Mouse (Mus musculus) limb, embryonic 12.5 days (tissue): ENCODE data around the gene Gpr108. TPM values are rescaled to one million over a fixed set of nuclear protein-coding genes. Genes with fewer than 3 reads are reported as not detected.

Source experiments
- ATAC-seq: fragments of 200-750 bp; cut with Nextera tagmentation; 2 replicates; pipeline ENCODE4 v1.8.0; 2017; ENCODE audit warnings: low read depth, moderate TSS enrichment; ENCODE audit not compliant: insufficient number of reproducible peaks, insufficient read depth, low FRiP score, low TSS enrichment
- H3K27ac ChIP-seq: fragments of 300-500 bp; sonication (generic); 2 replicates; pipeline ENCODE4 v1.5.1; 2016; ENCODE audit warnings: mild to moderate bottlenecking, moderate library complexity
- H3K27me3 ChIP-seq: fragments of 300-500 bp; sonication (generic); 2 replicates; pipeline ENCODE4 v1.6.1; 2016; ENCODE audit warnings: mild to moderate bottlenecking, moderate library complexity
- H3K36me3 ChIP-seq: fragments of 300-500 bp; sonication (generic); 2 replicates; pipeline ENCODE4 v1.6.1; 2016; ENCODE audit warnings: mild to moderate bottlenecking, moderate library complexity
- H3K4me1 ChIP-seq: fragments of 300-500 bp; sonication (generic); replicated peaks from 2 replicates; pipeline ENCODE4 v1.6.1; 2016
- H3K4me2 ChIP-seq: fragments of 300-500 bp; sonication (generic); 2 replicates; pipeline ENCODE4 v1.6.1; 2016; ENCODE audit warnings: mild to moderate bottlenecking, moderate library complexity
- H3K4me3 ChIP-seq: fragments of 300-500 bp; sonication (generic); replicated peaks from 2 replicates; pipeline ENCODE4 v1.5.1; 2016; ENCODE audit warnings: mild to moderate bottlenecking
- H3K9ac ChIP-seq: fragments of 300-500 bp; sonication (generic); replicated peaks from 2 replicates; pipeline ENCODE4 v1.6.1; 2016; ENCODE audit warnings: mild to moderate bottlenecking, moderate library complexity
- H3K9me3 ChIP-seq: fragments of 300-500 bp; sonication (generic); 2 replicates; pipeline ENCODE4 v1.6.1; 2016; ENCODE audit warnings: mild to moderate bottlenecking, moderate library complexity
- WGBS: fragments of 180-500 bp; shearing (Covaris S2); methylation state at CpG from one replicate; pipeline ENCODE4 v1.1.7; 2016; 5-methylcytosine and 5-hydroxymethylcytosine counted together
- microRNA-seq: library from miRNA; unstranded; fragments of <30 nt; microRNA quantifications from one replicate; pipeline ENCODE4, GENCODE M21; 2017
- polyA plus RNA-seq: library from polyadenylated mRNA; unstranded; fragments of >200 nt; fragmentation: Nextera tagmentation; extraction: Ambion mirVana; gene quantifications from 2 replicates; pipeline ENCODE4 v1.2.1, GENCODE M21; 2016

Gene Gpr108
- polyA plus RNA-seq, 1 experiment from 2014 or later, result 30.0 TPM

GRCm38 (mm10) chr17:57207938-57208337 is 40.3 kb downstream of the Gpr108 start:
- no peak overlapping the region for H3K4me2 ChIP-seq
- 85% methylated on average over 3 of the region's 3 CpGs for WGBS
- ATAC-seq, result no peak
- no peaks in the 10 kb centered on the region for H3K4me1 ChIP-seq
- H3K4me3 ChIP-seq, result no peak overlapping the region
- no peaks in the 10 kb centered on the region for H3K36me3 ChIP-seq
- H3K27ac ChIP-seq, result no peak overlapping the region
- H3K9ac ChIP-seq, result no peak overlapping the region
- no peaks in the 10 kb centered on the region for H3K27me3 ChIP-seq
- 0 out of 2 replicates have a peak, but pooled peaks cover 3% of the 10 kb centered on the region for H3K9me3 ChIP-seq

DNA sequence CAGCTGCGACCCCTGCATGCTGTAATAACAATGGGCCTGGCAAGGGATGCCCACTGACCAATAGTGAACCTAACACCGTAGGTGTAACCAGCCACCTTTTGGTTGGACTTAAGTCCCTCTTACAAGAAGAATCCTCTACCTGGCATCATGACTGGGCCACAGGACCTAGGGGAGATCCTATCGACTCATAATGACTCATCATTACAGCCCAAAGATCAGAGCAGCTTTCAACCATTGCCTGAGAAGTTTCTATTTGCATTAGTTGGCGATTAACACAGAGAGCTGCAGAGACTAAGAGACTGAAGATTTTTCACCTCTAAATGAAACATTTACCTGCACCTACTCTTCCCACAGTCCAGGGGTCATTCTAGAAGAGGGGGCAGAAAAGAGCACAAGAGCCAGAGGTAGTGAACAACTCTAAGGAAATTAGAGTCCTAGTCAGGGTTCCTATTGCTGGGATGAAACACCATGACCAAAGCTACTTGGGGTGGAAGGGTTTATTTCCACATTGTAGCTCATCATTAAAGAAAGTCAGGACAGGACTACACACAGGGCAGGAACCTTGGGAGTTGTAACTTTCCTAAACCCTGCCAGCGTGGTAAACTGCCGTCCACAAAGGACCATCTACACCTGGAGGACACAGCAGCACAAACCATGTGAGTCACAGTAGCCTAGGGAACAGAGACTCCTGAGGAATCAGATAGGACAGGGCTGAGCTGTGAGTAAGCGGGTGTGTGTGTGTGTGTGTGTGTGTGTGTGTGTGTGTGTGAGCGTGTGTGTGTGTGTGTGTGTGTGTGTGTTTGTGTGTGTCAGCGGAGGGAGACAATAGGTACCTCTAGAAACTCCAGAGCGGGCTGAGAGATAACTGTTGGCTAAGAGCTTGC is 46.2 kb downstream of the Gpr108 start:
- H3K4me2 ChIP-seq, result no peak overlapping the region
- no peak overlapping the region for H3K27ac ChIP-seq
- WGBS, result 81% methylated on average over 10 of the region's 10 CpGs
- no peaks in the 10 kb centered on the region for H3K36me3 ChIP-seq
- ATAC-seq, result no peak
- no peak overlapping the region for H3K4me3 ChIP-seq
- H3K27me3 ChIP-seq, result no peaks in the 10 kb centered on the region
- no peaks in the 10 kb centered on the region for H3K4me1 ChIP-seq
- no peaks in the 10 kb centered on the region for H3K9me3 ChIP-seq
- no peak overlapping the region for H3K9ac ChIP-seq

DNA sequence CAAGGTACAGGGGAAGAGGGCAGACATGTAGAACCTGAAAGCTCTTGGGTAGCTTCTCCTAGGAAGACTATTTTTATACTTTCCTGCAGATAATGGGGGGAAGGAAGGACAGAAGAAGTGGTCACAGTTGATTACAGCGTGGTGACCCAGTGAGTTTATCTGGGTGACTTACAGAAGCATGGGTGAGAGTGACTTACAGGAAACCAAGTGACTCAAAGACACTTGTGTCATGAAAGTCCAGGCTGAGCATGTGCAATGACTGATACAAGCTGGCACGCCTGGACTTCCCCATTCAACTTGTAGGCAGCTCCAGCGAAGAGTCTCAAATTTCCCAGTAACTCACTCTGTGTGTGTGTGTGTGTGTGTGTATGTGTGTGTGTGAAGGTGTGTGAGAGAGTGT is 50.0 kb downstream of the Gpr108 start:
- WGBS, result 83% methylated on average over 3 of the region's 3 CpGs
- no peak overlapping the region for H3K4me3 ChIP-seq
- no peaks in the 10 kb centered on the region for H3K4me1 ChIP-seq
- no peaks in the 10 kb centered on the region for H3K36me3 ChIP-seq
- H3K27ac ChIP-seq, result no peak overlapping the region
- H3K9ac ChIP-seq, result no peak overlapping the region
- H3K27me3 ChIP-seq, result no peaks in the 10 kb centered on the region
- H3K9me3 ChIP-seq, result no peaks in the 10 kb centered on the region
- H3K4me2 ChIP-seq, result no peak overlapping the region
- ATAC-seq, result no peak

GRCm38 (mm10) chr17:57195326-57196010 is 52.8 kb downstream of the Gpr108 start:
- no peak for ATAC-seq
- H3K27me3 ChIP-seq, result peaks cover 4% of the 10 kb centered on the region; the same call in 1 of the 2 replicates
- no peak overlapping the region for H3K4me2 ChIP-seq
- no peaks in the 10 kb centered on the region for H3K9me3 ChIP-seq
- H3K27ac ChIP-seq, result no peak overlapping the region
- H3K36me3 ChIP-seq, result no peaks in the 10 kb centered on the region
- H3K9ac ChIP-seq, result no peak overlapping the region
- 68% methylated on average over 8 of the region's 8 CpGs for WGBS
- H3K4me3 ChIP-seq, result no peak overlapping the region
- H3K4me1 ChIP-seq, result no peaks in the 10 kb centered on the region

DNA sequence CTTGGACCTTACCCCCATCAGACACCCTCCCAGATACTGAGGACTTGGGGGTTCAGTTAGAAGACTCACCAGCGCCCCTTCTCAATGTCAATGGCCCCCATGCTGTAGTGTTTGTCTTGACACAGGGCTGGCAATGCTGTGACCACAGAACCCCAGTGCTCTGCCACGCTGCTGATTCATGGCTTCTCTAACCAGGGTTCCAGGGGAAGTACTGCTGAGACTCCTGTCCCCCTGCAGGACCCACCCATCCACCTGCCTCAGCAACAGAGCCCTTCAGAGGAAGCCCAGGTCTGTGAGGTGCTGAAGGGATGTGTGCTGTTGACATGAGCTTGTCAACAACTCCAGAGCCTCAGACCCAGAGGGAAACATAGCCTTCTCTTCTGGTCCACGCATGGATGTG is 53.5 kb downstream of the Gpr108 start:
- no peak for ATAC-seq

DNA sequence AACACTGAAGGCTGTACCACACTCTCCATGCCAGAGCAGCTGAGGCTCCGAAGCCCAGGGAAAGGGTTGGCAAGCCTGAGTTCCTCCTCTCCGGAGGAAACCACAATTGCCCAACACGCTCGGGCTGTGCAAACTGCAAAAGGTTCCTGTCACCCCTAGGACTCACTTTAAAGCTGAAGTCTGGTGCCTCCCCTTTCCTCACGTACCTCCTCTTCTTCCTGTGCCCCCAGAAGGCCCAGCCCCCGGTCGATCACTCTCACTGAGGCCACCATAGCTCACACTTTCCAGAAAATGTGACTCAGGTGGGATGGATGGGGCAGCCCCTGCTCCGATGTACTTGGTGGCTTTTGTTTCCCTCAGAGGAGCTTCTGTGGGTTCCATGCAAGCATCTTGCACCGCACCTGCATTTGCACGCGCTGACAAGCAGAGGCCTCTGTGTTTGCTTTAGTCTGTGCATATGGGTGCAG is 54.2 kb downstream of the Gpr108 start, which contains the start of gene Tnfsf14:
Tnfsf14 (minus strand) TSS at position 137 of the 467 bp plus-strand sequence.
- H3K36me3 ChIP-seq, result no peaks in the 10 kb centered on the region
- 83% methylated on average over 11 of the region's 11 CpGs for WGBS
- H3K9ac ChIP-seq, result no peak within 1 kb of the TSS
- H3K27me3 ChIP-seq, result peaks cover 4% of the 10 kb centered on the region; the same call in 1 of the 2 replicates
- H3K4me1 ChIP-seq, result no peaks in the 10 kb centered on the region
- H3K4me3 ChIP-seq, result no peak within 1 kb of the TSS
- no peak within 1 kb of the TSS for H3K4me2 ChIP-seq
- H3K9me3 ChIP-seq, result no peaks in the 10 kb centered on the region
- no peak within 1 kb of the TSS for H3K27ac ChIP-seq
- ATAC-seq, result no peak

More for the DNA sequence above, 53.5 kb downstream of the Gpr108 start:
- Histone ChIP-seq H3K36me3 (no peaks in the 10 kb centered on the region), H3K4me3 (no peak overlapping the region), H3K27me3 (peaks cover 4% of the 10 kb centered on the region; the same call in 1 of the 2 replicates), H3K9ac (no peak overlapping the region), H3K4me1 (no peaks in the 10 kb centered on the region), H3K27ac (no peak overlapping the region), H3K4me2 (no peak overlapping the region), H3K9me3 (no peaks in the 10 kb centered on the region)
- 83% methylated on average over 3 of the region's 3 CpGs for WGBS

- no peaks in the 10 kb centered on the region for H3K4me1 ChIP-seq
- H3K4me3 ChIP-seq, result no peak overlapping the region
- H3K9me3 ChIP-seq, result no peaks in the 10 kb centered on the region
- no peak overlapping the region for H3K27ac ChIP-seq
- 86% methylated on average over 12 of the region's 12 CpGs for WGBS
- H3K36me3 ChIP-seq, result no peaks in the 10 kb centered on the region
- no peak overlapping the region for H3K9ac ChIP-seq
- H3K4me2 ChIP-seq, result no peak overlapping the region
- peaks cover 4% of the 10 kb centered on the region; the same call in 1 of the 2 replicates for H3K27me3 ChIP-seq
- ATAC-seq, result no peak
Observed at GRCm38 (mm10) chr17:57188510-57189192, 59.6 kb downstream of the Gpr108 start.

- WGBS, result 71% methylated on average over 2 of the region's 2 CpGs
- Histone ChIP-seq H3K27me3 (peaks cover 2% of the 10 kb centered on the region; the same call in 1 of the 2 replicates), H3K9me3 (no peaks in the 10 kb centered on the region)
Observed at GRCm38 (mm10) chr17:57185641-57186040, 62.6 kb downstream of the Gpr108 start.

More at GRCm38 (mm10) chr17:57185641-57186040, 62.6 kb downstream of the Gpr108 start:
- Histone ChIP-seq H3K4me2 (no peak overlapping the region), H3K4me1 (no peaks in the 10 kb centered on the region), H3K9ac (no peak overlapping the region), H3K27ac (no peak overlapping the region), H3K36me3 (no peaks in the 10 kb centered on the region), H3K4me3 (no peak overlapping the region)
- ATAC-seq, result no peak

Small RNA genes lying within 50 kb of the gene (microRNA-seq; reads per million reads assigned to microRNA genes)
- not detected for gene Mir6978

Other genes starting within 250 kb of the Gpr108 start
- gene Pspn, start 248.4 kb downstream of the Gpr108 start, polyA plus RNA-seq, result not detected in 2 replicates
- gene Gtf2f1, start 237.2 kb downstream of the Gpr108 start, polyA plus RNA-seq, result 61.5 and 68.2 TPM in 2 replicates
- 0.24 TPM in 1 of 2 replicates, not detected in the other for gene Gm17949, start 237.0 kb downstream of the Gpr108 start, polyA plus RNA-seq
- gene Khsrp, start 216.9 kb downstream of the Gpr108 start, polyA plus RNA-seq, result 60.2 and 64.7 TPM in 2 replicates
- 0.17 and 0.23 TPM in 2 replicates for gene Slc25a41, start 206.8 kb downstream of the Gpr108 start, polyA plus RNA-seq
- gene Crb3, start 189.3 kb downstream of the Gpr108 start, polyA plus RNA-seq, result 1.2 and 2.4 TPM in 2 replicates
- gene Slc25a23, start 188.6 kb downstream of the Gpr108 start, polyA plus RNA-seq, result 4.5 and 4.9 TPM in 2 replicates
- gene Dennd1c, start 169.9 kb downstream of the Gpr108 start, polyA plus RNA-seq, result 0.99 and 1.2 TPM in 2 replicates
- gene Tubb4a, start 160.7 kb downstream of the Gpr108 start, polyA plus RNA-seq, result 12.7 and 14.7 TPM in 2 replicates
- 10.2 and 11.3 TPM in 2 replicates for gene Tnfsf9, start 143.1 kb downstream of the Gpr108 start, polyA plus RNA-seq
- gene Cd70, start 98.7 kb downstream of the Gpr108 start, polyA plus RNA-seq, result not detected in 2 replicates
- 0.18 and 0.33 TPM in 2 replicates for gene Tnfsf14, start 54.3 kb downstream of the Gpr108 start, polyA plus RNA-seq
- 0.08 and 1.00 TPM in 2 replicates for gene C3, start 20.3 kb downstream of the Gpr108 start, polyA plus RNA-seq
- gene Trip10, start 1.0 kb upstream of the Gpr108 start, polyA plus RNA-seq, result 30.4 and 36.5 TPM in 2 replicates
- 1.8 and 1.9 TPM in 2 replicates for gene Vav1, start 30.7 kb upstream of the Gpr108 start, polyA plus RNA-seq
- gene Adgre1, start 110.2 kb upstream of the Gpr108 start, polyA plus RNA-seq, result 3.4 and 4.0 TPM in 2 replicates